Mouse (Mus musculus): ENCODE data around the gene Apoc2. TPM values are rescaled to one million over a fixed set of nuclear protein-coding genes. Genes with fewer than 3 reads are reported as not detected.

Apoc2 gene
- polyA plus RNA-seq (2014; fragmentation: Nextera tagmentation; extraction: Ambion mirVana), result 1.4 TPM in 2 replicates

DNA sequence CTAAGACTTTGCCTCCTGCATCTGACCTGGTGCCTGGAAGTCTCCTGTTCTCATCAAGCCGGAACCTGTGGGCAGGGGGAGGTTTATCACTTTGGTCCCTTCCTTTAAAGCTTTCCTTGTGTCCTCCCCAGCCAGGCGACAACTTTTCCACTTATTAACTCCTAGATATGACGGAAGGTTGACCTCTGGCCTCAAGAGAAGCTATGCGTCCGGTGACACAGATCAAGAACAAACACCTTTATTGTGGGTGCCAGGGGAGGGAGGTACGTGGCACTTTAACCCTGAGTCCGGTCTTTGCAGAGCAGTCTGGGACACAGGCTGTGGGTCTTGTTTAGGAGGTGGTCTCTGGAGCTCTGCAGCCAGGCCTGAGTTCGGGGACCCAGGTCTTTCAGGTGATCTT lies at the start of gene Apoc2:
Gene Apoc2 (minus strand): TSS at position 70 of the 400 bp plus-strand sequence.
- H3K4me3 ChIP-seq (ENCODE audit: low read depth, low read length), result no peak within 1 kb of the TSS
- 80% methylated on average over 8 of the region's 8 CpGs for WGBS
- no peaks in the 10 kb centered on the region for H3K4me1 ChIP-seq (ENCODE audit: control insufficient read depth, insufficient read depth, low read length)
- H3K9ac ChIP-seq (replicated peaks; ENCODE audit: low read depth, low read length), result no peak within 1 kb of the TSS
- H3K36me3 ChIP-seq (ENCODE audit: control insufficient read depth, insufficient read depth, low read length), result no peaks in the 10 kb centered on the region
- no peak for ATAC-seq (ENCODE audit: low read depth)
- no peak within 1 kb of the TSS for H3K27ac ChIP-seq (ENCODE audit: low read depth, low read length)
- H3K9me3 ChIP-seq (ENCODE audit: control insufficient read depth, low read length), result no peaks in the 10 kb centered on the region
- H3K4me2 ChIP-seq (ENCODE audit: low read depth, low read length), result no peak within 1 kb of the TSS
- H3K27me3 ChIP-seq (ENCODE audit: control insufficient read depth, insufficient read depth, low read length), result no peaks in the 10 kb centered on the region

DNA sequence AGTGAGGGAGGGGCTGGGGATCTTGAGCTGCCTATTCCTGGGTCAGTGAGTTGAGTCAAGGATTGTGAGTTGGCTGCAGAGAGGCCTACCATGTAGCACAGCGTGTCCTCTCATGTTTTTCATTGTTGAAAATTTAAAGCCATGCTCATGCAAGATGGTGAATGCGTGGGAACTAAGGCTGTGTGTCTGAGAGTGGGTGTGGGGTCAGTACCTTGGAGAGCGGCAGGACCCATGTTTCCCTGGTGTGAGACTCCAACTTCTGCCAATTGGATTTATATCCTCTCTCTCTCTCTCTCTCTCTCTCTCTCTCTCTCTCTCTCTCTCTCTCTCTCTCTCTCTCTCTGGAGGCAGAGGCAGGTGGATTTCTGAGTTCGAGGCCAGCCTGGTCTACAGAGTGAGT lies 48.8 kb upstream of the Apoc2 start:
- Histone ChIP-seq H3K9ac (replicated peaks; ENCODE audit: low read depth, low read length) (no peak overlapping the region), H3K4me3 (ENCODE audit: low read depth, low read length) (no peak overlapping the region), H3K9me3 (ENCODE audit: control insufficient read depth, low read length) (no peaks in the 10 kb centered on the region), H3K36me3 (ENCODE audit: control insufficient read depth, insufficient read depth, low read length) (peaks cover 51% of the 10 kb centered on the region), H3K27me3 (ENCODE audit: control insufficient read depth, insufficient read depth, low read length) (no peaks in the 10 kb centered on the region), H3K27ac (ENCODE audit: low read depth, low read length) (no peak overlapping the region), H3K4me2 (ENCODE audit: low read depth, low read length) (no peak overlapping the region), H3K4me1 (ENCODE audit: control insufficient read depth, insufficient read depth, low read length) (no peaks in the 10 kb centered on the region)
- no peak for ATAC-seq (ENCODE audit: low read depth)
- WGBS, result 93% methylated on average over 4 of the region's 4 CpGs

GRCm38 (mm10) chr7:19724167-19724566 lies 46.4 kb upstream of the Apoc2 start:
- no peaks in the 10 kb centered on the region for H3K27me3 ChIP-seq (ENCODE audit: control insufficient read depth, insufficient read depth, low read length)
- ATAC-seq (ENCODE audit: low read depth), result no peak
- H3K4me1 ChIP-seq (ENCODE audit: control insufficient read depth, insufficient read depth, low read length), result no peaks in the 10 kb centered on the region
- no peak overlapping the region for H3K4me2 ChIP-seq (ENCODE audit: low read depth, low read length)
- peaks cover 37% of the 10 kb centered on the region for H3K36me3 ChIP-seq (ENCODE audit: control insufficient read depth, insufficient read depth, low read length)
- 94% methylated on average over 12 of the region's 12 CpGs for WGBS
- H3K9me3 ChIP-seq (ENCODE audit: control insufficient read depth, low read length), result peaks cover 3% of the 10 kb centered on the region; the same call in 1 of the 2 replicates
- no peak overlapping the region for H3K27ac ChIP-seq (ENCODE audit: low read depth, low read length)
- H3K9ac ChIP-seq (replicated peaks; ENCODE audit: low read depth, low read length), result no peak overlapping the region
- H3K4me3 ChIP-seq (ENCODE audit: low read depth, low read length), result no peak overlapping the region

DNA sequence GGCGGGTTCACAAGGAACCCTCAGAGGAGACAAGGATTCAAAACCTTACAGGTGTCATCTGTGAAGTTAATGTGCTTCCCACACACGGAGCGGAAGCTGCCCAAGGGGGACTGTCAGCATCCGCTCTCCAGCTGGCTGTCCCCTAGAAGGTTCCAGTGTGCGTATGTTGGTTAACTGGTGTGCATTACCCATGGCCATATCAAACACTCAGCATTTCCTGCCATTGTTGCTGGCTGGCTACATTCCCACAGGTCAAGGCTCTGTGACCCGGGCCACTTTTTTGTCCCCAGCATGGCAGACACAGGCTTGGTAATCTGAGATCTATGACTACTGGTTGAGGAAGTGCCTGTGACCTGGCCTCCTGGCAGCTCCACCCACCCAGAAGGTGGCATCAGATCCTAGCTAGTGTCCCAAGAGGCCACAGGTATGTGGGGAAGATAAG lies 45.0 kb upstream of the Apoc2 start:
- Histone ChIP-seq H3K9me3 (ENCODE audit: control insufficient read depth, low read length) (peaks cover 3% of the 10 kb centered on the region; the same call in 1 of the 2 replicates), H3K36me3 (ENCODE audit: control insufficient read depth, insufficient read depth, low read length) (peaks cover 28% of the 10 kb centered on the region), H3K4me3 (ENCODE audit: low read depth, low read length) (no peak overlapping the region), H3K27me3 (ENCODE audit: control insufficient read depth, insufficient read depth, low read length) (no peaks in the 10 kb centered on the region), H3K27ac (ENCODE audit: low read depth, low read length) (no peak overlapping the region), H3K9ac (replicated peaks; ENCODE audit: low read depth, low read length) (no peak overlapping the region), H3K4me2 (ENCODE audit: low read depth, low read length) (no peak overlapping the region), H3K4me1 (ENCODE audit: control insufficient read depth, insufficient read depth, low read length) (no peaks in the 10 kb centered on the region)
- no peak for ATAC-seq (ENCODE audit: low read depth)
- 96% methylated on average over 6 of the region's 6 CpGs for WGBS

DNA sequence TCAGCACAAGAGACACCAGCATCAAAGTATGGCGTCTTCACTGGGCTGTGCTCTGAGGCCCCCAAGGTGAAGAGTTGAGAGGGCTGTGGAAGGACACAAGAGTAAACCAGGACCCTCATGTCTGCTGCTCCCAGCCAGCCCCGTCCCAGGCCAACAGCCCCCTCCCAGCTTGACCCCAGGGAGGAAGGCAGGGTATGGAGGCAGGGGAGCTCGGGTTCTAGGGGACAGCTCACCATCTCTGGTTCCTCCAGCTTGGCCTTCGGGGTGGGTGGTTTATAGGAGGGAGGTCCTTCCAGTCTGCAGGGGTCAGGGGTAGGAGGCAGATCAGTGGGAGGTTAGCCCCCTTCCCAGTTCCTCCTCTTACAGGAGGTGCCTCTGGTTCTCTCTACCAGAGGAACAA lies 41.5 kb upstream of the Apoc2 start:
- H3K9me3 ChIP-seq (ENCODE audit: control insufficient read depth, low read length), result peaks cover 3% of the 10 kb centered on the region; the same call in 1 of the 2 replicates
- no peak overlapping the region for H3K4me2 ChIP-seq (ENCODE audit: low read depth, low read length)
- H3K4me1 ChIP-seq (ENCODE audit: control insufficient read depth, insufficient read depth, low read length), result peaks cover 7% of the 10 kb centered on the region; the same call in 1 of the 2 replicates
- H3K9ac ChIP-seq (replicated peaks; ENCODE audit: low read depth, low read length), result no peak overlapping the region
- ATAC-seq (ENCODE audit: low read depth), result no peak
- no peaks in the 10 kb centered on the region for H3K27me3 ChIP-seq (ENCODE audit: control insufficient read depth, insufficient read depth, low read length)
- WGBS, result 94% methylated on average over 4 of the region's 4 CpGs
- no peak overlapping the region for H3K4me3 ChIP-seq (ENCODE audit: low read depth, low read length)
- peaks cover 8% of the 10 kb centered on the region; the same call in 1 of the 2 replicates for H3K36me3 ChIP-seq (ENCODE audit: control insufficient read depth, insufficient read depth, low read length)
- H3K27ac ChIP-seq (ENCODE audit: low read depth, low read length), result no peak overlapping the region

GRCm38 (mm10) chr7:19718297-19718952 lies 40.7 kb upstream of the Apoc2 start:
- Histone ChIP-seq H3K27ac (ENCODE audit: low read depth, low read length) (no peak overlapping the region), H3K36me3 (ENCODE audit: control insufficient read depth, insufficient read depth, low read length) (peaks cover 4% of the 10 kb centered on the region; the same call in 1 of the 2 replicates), H3K4me2 (ENCODE audit: low read depth, low read length) (no peak overlapping the region), H3K27me3 (ENCODE audit: control insufficient read depth, insufficient read depth, low read length) (no peaks in the 10 kb centered on the region), H3K9ac (replicated peaks; ENCODE audit: low read depth, low read length) (no peak overlapping the region), H3K4me3 (ENCODE audit: low read depth, low read length) (no peak overlapping the region), H3K4me1 (ENCODE audit: control insufficient read depth, insufficient read depth, low read length) (peaks cover 12% of the 10 kb centered on the region), H3K9me3 (ENCODE audit: control insufficient read depth, low read length) (peaks cover 3% of the 10 kb centered on the region; the same call in 1 of the 2 replicates)
- 98% methylated on average over 5 of the region's 5 CpGs for WGBS
- no peak for ATAC-seq (ENCODE audit: low read depth)

DNA sequence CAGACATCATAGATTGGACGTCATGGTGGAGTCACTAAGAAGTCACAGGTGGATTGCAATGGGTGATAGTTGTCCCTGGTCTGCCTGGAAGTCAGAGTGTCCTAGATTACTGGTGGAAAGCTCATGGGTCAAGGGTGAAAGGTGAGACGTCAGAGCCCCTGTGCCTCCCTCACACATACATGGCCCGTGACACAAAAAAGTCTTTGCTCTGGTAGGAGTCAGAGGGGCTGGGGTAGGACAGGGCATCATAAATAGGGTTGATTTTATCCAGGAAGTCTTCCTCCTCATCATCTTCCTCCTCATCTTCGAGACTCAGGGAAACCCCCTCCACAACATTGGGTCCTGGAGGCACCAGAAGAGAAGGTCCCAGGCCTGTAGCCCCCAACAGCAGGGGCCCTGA lies 39.6 kb upstream of the Apoc2 start:
- H3K9me3 ChIP-seq (ENCODE audit: control insufficient read depth, low read length), result peaks cover 3% of the 10 kb centered on the region; the same call in 1 of the 2 replicates
- H3K36me3 ChIP-seq (ENCODE audit: control insufficient read depth, insufficient read depth, low read length), result no peaks in the 10 kb centered on the region
- no peaks in the 10 kb centered on the region for H3K27me3 ChIP-seq (ENCODE audit: control insufficient read depth, insufficient read depth, low read length)
- peaks cover 12% of the 10 kb centered on the region for H3K4me1 ChIP-seq (ENCODE audit: control insufficient read depth, insufficient read depth, low read length)
- no peak overlapping the region for H3K4me3 ChIP-seq (ENCODE audit: low read depth, low read length)
- no peak overlapping the region for H3K4me2 ChIP-seq (ENCODE audit: low read depth, low read length)
- WGBS, result 88% methylated on average over 4 of the region's 4 CpGs
- no peak for ATAC-seq (ENCODE audit: low read depth)
- no peak overlapping the region for H3K27ac ChIP-seq (ENCODE audit: low read depth, low read length)
- no peak overlapping the region for H3K9ac ChIP-seq (replicated peaks; ENCODE audit: low read depth, low read length)

GRCm38 (mm10) chr7:19716822-19717221 lies 39.1 kb upstream of the Apoc2 start:
- 0 out of 2 replicates have a peak overlapping the region, but pooled peaks have one; percentile 29 for H3K4me3 ChIP-seq (ENCODE audit: low read depth, low read length)
- H3K4me1 ChIP-seq (ENCODE audit: control insufficient read depth, insufficient read depth, low read length), result peaks cover 12% of the 10 kb centered on the region
- WGBS, result 97% methylated on average over 2 of the region's 2 CpGs
- no peaks in the 10 kb centered on the region for H3K27me3 ChIP-seq (ENCODE audit: control insufficient read depth, insufficient read depth, low read length)
- H3K9ac ChIP-seq (replicated peaks; ENCODE audit: low read depth, low read length), result peak overlapping the region; percentile 51; the same call in 1 of the 2 replicates
- H3K9me3 ChIP-seq (ENCODE audit: control insufficient read depth, low read length), result peaks cover 3% of the 10 kb centered on the region; the same call in 1 of the 2 replicates
- peak overlapping the region; percentile 92 for H3K27ac ChIP-seq (ENCODE audit: low read depth, low read length)
- no peak for ATAC-seq (ENCODE audit: low read depth)
- H3K36me3 ChIP-seq (ENCODE audit: control insufficient read depth, insufficient read depth, low read length), result peaks cover 5% of the 10 kb centered on the region; the same call in 1 of the 2 replicates
- peak overlapping the region; percentile 73 for H3K4me2 ChIP-seq (ENCODE audit: low read depth, low read length)

GRCm38 (mm10) chr7:19716055-19716682 lies 38.4 kb upstream of the Apoc2 start:
- Histone ChIP-seq H3K9ac (replicated peaks; ENCODE audit: low read depth, low read length) (peak overlapping the region; percentile 51; the same call in 1 of the 2 replicates), H3K27ac (ENCODE audit: low read depth, low read length) (peak overlapping the region; percentile 92), H3K36me3 (ENCODE audit: control insufficient read depth, insufficient read depth, low read length) (peaks cover 10% of the 10 kb centered on the region; the same call in 1 of the 2 replicates), H3K4me2 (ENCODE audit: low read depth, low read length) (peak overlapping the region; percentile 73), H3K4me3 (ENCODE audit: low read depth, low read length) (peak overlapping the region; percentile 29), H3K4me1 (ENCODE audit: control insufficient read depth, insufficient read depth, low read length) (peaks cover 12% of the 10 kb centered on the region), H3K27me3 (ENCODE audit: control insufficient read depth, insufficient read depth, low read length) (no peaks in the 10 kb centered on the region), H3K9me3 (ENCODE audit: control insufficient read depth, low read length) (peaks cover 2% of the 10 kb centered on the region; the same call in 1 of the 2 replicates)
- no peak for ATAC-seq (ENCODE audit: low read depth)
- 6% methylated on average over 18 of the region's 18 CpGs for WGBS
